Comparison of ENCODE assay signal across 7 mouse cellular contexts in the genomic region with DNA sequence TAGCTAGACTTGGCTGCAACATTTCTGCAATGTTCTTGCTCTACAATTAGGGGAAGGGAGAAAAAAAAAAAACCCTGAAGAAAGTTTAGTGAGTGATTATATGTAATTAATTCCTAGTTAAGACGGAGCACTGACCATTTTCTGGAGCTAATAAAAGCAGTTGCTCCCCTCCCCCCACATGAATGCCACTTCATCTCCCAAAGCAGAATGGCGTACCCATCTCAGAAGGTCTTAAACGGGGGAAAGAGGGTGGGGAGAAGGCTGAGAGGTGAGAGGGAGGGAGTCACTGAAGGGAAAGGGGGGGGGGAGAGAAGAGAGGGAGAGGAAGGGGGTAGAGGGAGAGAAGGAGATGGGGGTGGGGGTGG. TPM values are rescaled to one million over a fixed set of nuclear protein-coding genes. Genes with fewer than 3 reads are reported as not detected.
DNase-seq lines count a peak whose midpoint lies in the region; ATAC-seq and TF ChIP-seq lines count a peak whose summit lies in the region.

No protein-coding gene starts in this region.

- H3K9ac ChIP-seq in liver, adult 2 months (ENCODE audit: low read depth, low read length): no peak overlapping the region
- no peak overlapping the region for H3K9ac ChIP-seq in embryonic facial prominence, embryonic 15.5 days
- peak overlapping the region; percentile 59; the same call in 1 of the 2 replicates for H3K9ac ChIP-seq in limb, embryonic 11.5 days (ENCODE audit: low read length)
- no peak overlapping the region; the same call in 1 of the 2 replicates for H3K9ac ChIP-seq in stomach, embryonic 14.5 days (replicated peaks; ENCODE audit: low read depth, low read length)

- 41% methylated on average over 3 of the region's 3 CpGs for WGBS in liver, adult 2 months
- WGBS in embryonic facial prominence, embryonic 15.5 days: 15% methylated on average over 3 of the region's 3 CpGs
- under 1% methylated on average over 3 of the region's 3 CpGs for WGBS in limb, embryonic 11.5 days
- WGBS in stomach, embryonic 14.5 days: 15% methylated on average over 3 of the region's 3 CpGs

- TF ChIP-seq POLR2A in liver, adult 2 months (IDR thresholded peaks at IDR 0.05; ENCODE audit: extremely low read depth, insufficient read depth, low read length): no peak

- ATAC-seq in embryonic facial prominence, embryonic 15.5 days (ENCODE audit: insufficient number of reproducible peaks, low FRiP score, low TSS enrichment, low read depth): no peak
- ATAC-seq in limb, embryonic 11.5 days (ENCODE audit: insufficient number of reproducible peaks, low FRiP score, low TSS enrichment, low read depth): no peak
- no peak for ATAC-seq in stomach, embryonic 14.5 days (ENCODE audit: insufficient number of reproducible peaks, insufficient read depth, low FRiP score, low read depth)

- peaks cover 30% of the 10 kb centered on the region; the same call in 1 of the 2 replicates for H3K79me2 ChIP-seq in liver, adult 2 months (ENCODE audit: control insufficient read depth, insufficient read depth, low read length)

- TF ChIP-seq CTCF in liver, adult 2 months (IDR thresholded peaks at IDR 0.05; ENCODE audit: low read depth, low read length): no peak

- DNase-seq in liver, adult 2 months (ENCODE audit: extremely low read depth, low read depth, low spot score): no peak
- no peak for DNase-seq in liver
- no peak for DNase-seq in limb, embryonic 11.5 days (ENCODE audit: low spot score)
- no peak for DNase-seq in right cerebral cortex, postnatal 25 days
- no peak for DNase-seq in cerebellum, adult 9-11 months

- no peaks in the 10 kb centered on the region for H3K9me3 ChIP-seq in embryonic facial prominence, embryonic 15.5 days (replicated peaks)
- no peaks in the 10 kb centered on the region for H3K9me3 ChIP-seq in limb, embryonic 11.5 days (ENCODE audit: control insufficient read depth, low read length)
- no peaks in the 10 kb centered on the region for H3K9me3 ChIP-seq in stomach, embryonic 14.5 days (ENCODE audit: control insufficient read depth, low read depth, low read length)

- no peaks in the 10 kb centered on the region; the same call in 1 of the 2 replicates for H3K36me3 ChIP-seq in liver, adult 2 months (ENCODE audit: control insufficient read depth, insufficient read depth, low read length)
- no peaks in the 10 kb centered on the region for H3K36me3 ChIP-seq in embryonic facial prominence, embryonic 15.5 days
- no peaks in the 10 kb centered on the region for H3K36me3 ChIP-seq in limb, embryonic 11.5 days (ENCODE audit: control insufficient read depth, insufficient read depth, low read length)
- H3K36me3 ChIP-seq in stomach, embryonic 14.5 days (ENCODE audit: control insufficient read depth, insufficient read depth, low read length): no peaks in the 10 kb centered on the region

- H3K4me1 ChIP-seq in liver, adult 2 months (ENCODE audit: control insufficient read depth, insufficient read depth, low read length): peaks cover 62% of the 10 kb centered on the region
- H3K4me1 ChIP-seq in embryonic facial prominence, embryonic 15.5 days: peaks cover 97% of the 10 kb centered on the region
- H3K4me1 ChIP-seq in limb, embryonic 11.5 days (ENCODE audit: control insufficient read depth, insufficient read depth, low read length): peaks cover 93% of the 10 kb centered on the region
- H3K4me1 ChIP-seq in stomach, embryonic 14.5 days (ENCODE audit: control insufficient read depth, insufficient read depth, low read length): peaks cover 92% of the 10 kb centered on the region

- peak overlapping the region; percentile 53 for H3K4me2 ChIP-seq in embryonic facial prominence, embryonic 15.5 days (replicated peaks)
- peak overlapping the region; percentile 51 for H3K4me2 ChIP-seq in limb, embryonic 11.5 days (ENCODE audit: low read depth, severe bottlenecking)
- peak overlapping the region; percentile 88 for H3K4me2 ChIP-seq in stomach, embryonic 14.5 days (replicated peaks; ENCODE audit: low read depth, low read length)

- peak overlapping the region; percentile 82 for H3K27ac ChIP-seq in liver, adult 2 months (replicated peaks; ENCODE audit: insufficient read depth, low read depth, low read length)
- peak overlapping the region; percentile 100 for H3K27ac ChIP-seq in embryonic facial prominence, embryonic 15.5 days (replicated peaks)
- H3K27ac ChIP-seq in limb, embryonic 11.5 days (replicated peaks; ENCODE audit: low read depth, low read length): peak overlapping the region; percentile 98
- peak overlapping the region; percentile 100 for H3K27ac ChIP-seq in stomach, embryonic 14.5 days (ENCODE audit: low read length)

- H3K27me3 ChIP-seq in liver, adult 2 months (ENCODE audit: control insufficient read depth, insufficient read depth, low read length): no peaks in the 10 kb centered on the region
- no peaks in the 10 kb centered on the region for H3K27me3 ChIP-seq in embryonic facial prominence, embryonic 15.5 days
- H3K27me3 ChIP-seq in limb, embryonic 11.5 days (ENCODE audit: control insufficient read depth, insufficient read depth, low read length): no peaks in the 10 kb centered on the region
- no peaks in the 10 kb centered on the region for H3K27me3 ChIP-seq in stomach, embryonic 14.5 days (ENCODE audit: control insufficient read depth, insufficient read depth, low read length)

- H3K4me3 ChIP-seq in liver, adult 2 months (ENCODE audit: insufficient read depth, low read depth, low read length): no peak overlapping the region
- H3K4me3 ChIP-seq in embryonic facial prominence, embryonic 15.5 days (replicated peaks): no peak overlapping the region
- H3K4me3 ChIP-seq in limb, embryonic 11.5 days (ENCODE audit: low read depth, low read length): no peak overlapping the region
- H3K4me3 ChIP-seq in stomach, embryonic 14.5 days (ENCODE audit: low read depth, low read length): no peak overlapping the region

RNA-seq across cellular contexts. Expression of gene Zmynd8, which starts 17.6 kb away (rescaled TPM):
- 10.0 and 10.8 TPM in 2 replicates for total RNA-seq in liver, adult 2 months (2014; rRNA removed)
- 6.4 and 7.8 TPM in 2 replicates for polyA plus RNA-seq in liver, adult 2 months (2012; rRNA removed)
- 50.4 and 50.9 TPM in 2 replicates for polyA plus RNA-seq in embryonic facial prominence, embryonic 15.5 days (2015; fragmentation: Nextera tagmentation; extraction: Ambion mirVana)
- polyA plus RNA-seq in limb, embryonic 11.5 days (2014; fragmentation: Nextera tagmentation; extraction: Ambion mirVana): 43.5 and 46.9 TPM in 2 replicates
- 53.1 and 57.6 TPM in 2 replicates for polyA plus RNA-seq in stomach, embryonic 14.5 days (2014; fragmentation: Nextera tagmentation; extraction: Ambion mirVana)
